Mouse (Mus musculus) thymus, postnatal 4 days (tissue): ENCODE measurements around the gene Rdh13.
A peak's percentile ranks its signal among the peaks of the same experiment; 100 is the strongest.

Experiments used
- DNase-seq: peaks from one replicate; pipeline ENCODE4 v3.0.0; 2021

The Rdh13 gene

GRCm38 (mm10) chr7:4445216-4445791, at the start of gene Rdh13:
TSS of gene Rdh13 (minus strand) at chr7:4445649.
- DNase-seq: peak; percentile 82

GRCm38 (mm10) chr7:4493991-4494390, 48.5 kb upstream of the Rdh13 start:
- no peak for DNase-seq

- no peak for DNase-seq
Observed at GRCm38 (mm10) chr7:4492284-4493224, 47.1 kb upstream of the Rdh13 start.

DNA sequence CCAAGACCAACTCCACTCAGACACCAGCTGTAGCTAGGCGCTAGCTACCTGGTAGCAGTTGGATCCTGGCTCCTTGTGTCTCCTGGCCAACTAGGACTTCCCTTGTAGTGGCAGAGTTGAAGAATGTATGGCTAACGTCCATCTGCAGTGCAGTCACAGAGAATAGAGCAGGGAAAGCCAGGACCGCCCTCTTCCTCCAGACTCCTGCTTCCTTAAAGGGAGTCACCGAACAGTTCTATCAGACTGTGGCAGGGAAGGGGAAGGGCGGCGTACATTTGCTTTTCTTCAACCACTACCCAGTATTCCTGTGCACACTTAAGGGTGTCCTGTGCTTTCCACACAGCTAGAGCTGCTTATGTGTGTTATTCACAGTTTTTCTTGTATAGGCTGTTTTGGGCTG, 45.9 kb upstream of the Rdh13 start:
- DNase-seq: no peak

- no peak for DNase-seq
Observed at GRCm38 (mm10) chr7:4482281-4482680, 36.8 kb upstream of the Rdh13 start.

- DNase-seq: peak; percentile 64
Observed at GRCm38 (mm10) chr7:4479674-4480073, 34.2 kb upstream of the Rdh13 start.

GRCm38 (mm10) chr7:4478796-4479291, 33.4 kb upstream of the Rdh13 start:
- DNase-seq: no peak

- DNase-seq: no peak
Observed at GRCm38 (mm10) chr7:4478021-4478795, 32.8 kb upstream of the Rdh13 start.

DNA sequence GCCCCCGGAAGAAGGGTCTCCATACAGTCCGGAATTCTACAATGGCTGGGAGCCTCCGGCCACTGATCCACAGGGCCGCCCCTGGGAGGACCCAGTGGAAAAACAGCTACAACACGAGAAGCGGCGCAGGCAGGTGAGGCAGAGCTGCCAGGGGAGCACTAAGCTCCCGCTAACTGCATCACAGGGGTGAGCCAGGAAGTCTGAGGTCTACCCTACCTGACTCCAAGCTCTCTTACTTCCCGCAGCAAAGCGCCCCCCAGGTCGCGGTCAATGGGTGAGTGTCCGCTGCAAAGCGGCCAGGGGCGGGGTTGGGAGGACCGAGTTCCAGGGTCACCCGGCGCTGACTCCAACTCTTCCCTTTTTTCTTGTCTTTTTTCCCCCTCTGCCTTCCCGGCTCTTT, 28.5 kb upstream of the Rdh13 start:
- no peak for DNase-seq

GRCm38 (mm10) chr7:4471179-4471555, 25.7 kb upstream of the Rdh13 start:
- peak; percentile 65 for DNase-seq

DNA sequence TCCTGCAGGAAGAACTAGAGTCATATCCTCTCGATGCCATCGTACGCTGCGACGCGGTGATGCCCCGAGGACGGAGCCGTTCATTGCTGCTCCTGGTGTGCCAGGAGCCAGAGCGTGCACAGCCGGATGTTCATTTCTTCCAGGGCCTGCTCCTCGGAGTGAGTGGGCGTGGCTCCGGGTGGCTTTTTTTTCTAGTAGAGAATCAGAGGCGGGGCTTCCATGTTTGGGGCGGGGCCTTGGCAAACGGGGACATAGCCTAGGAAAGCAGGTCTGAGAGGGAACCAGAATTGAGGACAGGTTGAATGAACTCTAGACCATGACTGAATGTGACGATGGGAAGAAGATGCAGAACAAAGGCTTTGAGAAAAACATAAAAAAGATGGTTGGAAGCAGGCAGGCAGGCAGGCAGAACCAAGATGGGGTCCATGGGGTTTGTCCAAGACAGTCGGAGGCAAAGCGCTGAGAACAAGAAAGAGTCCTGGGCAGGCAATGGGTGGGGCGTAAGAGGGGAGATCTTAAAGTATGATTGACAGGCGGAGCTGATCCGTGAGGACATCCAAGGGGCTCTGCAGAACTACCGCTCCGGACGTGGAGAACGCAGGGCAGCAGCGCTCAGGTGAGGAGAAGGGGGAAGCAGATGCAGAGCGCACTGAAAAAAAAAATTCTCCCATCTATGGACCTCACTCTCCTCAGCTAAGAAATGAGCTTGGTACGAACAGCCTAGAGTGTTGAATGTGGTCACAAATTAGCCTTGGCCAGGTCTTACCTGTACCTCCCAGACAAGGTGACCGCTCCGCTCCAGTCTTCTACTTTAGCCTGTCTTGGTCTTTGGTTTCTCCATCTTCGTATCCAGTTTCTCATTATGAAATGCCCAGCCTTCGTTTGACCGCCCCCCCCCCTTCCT, 25.1 kb upstream of the Rdh13 start:
- peak; percentile 64 for DNase-seq

- DNase-seq: no peak
Observed at GRCm38 (mm10) chr7:4467801-4468200, 22.4 kb upstream of the Rdh13 start.

DNA sequence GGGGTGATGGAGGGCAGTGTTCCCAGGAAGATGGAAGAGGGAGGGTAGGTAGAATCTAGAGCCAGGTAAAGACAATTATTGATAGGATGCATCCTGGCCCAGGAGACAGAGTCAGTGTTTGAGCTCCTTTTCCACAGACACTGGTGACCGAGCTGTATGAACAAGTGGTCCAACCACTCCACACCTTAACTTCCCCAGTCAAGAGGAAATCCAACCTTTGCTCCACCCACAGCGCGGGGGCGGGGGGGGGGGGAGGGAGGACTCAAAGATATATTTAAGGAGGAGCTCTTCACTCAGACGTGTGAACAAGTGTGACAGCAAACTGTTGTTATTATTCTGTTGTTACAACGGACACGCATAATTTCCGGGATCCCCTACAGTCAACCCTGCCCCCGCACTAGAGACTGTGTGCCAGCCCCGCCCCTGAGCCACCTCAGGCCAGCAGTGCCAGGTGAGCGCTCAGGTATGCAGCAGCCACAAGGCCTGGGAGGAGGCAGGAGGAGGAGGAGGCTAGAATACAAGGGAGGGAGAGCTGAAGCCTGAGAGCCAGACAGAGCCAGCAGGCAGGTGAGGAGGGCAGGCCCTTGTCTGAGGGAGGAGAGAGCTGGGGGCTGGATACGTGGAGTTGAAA, 18.9 kb upstream of the Rdh13 start:
- no peak for DNase-seq

DNA sequence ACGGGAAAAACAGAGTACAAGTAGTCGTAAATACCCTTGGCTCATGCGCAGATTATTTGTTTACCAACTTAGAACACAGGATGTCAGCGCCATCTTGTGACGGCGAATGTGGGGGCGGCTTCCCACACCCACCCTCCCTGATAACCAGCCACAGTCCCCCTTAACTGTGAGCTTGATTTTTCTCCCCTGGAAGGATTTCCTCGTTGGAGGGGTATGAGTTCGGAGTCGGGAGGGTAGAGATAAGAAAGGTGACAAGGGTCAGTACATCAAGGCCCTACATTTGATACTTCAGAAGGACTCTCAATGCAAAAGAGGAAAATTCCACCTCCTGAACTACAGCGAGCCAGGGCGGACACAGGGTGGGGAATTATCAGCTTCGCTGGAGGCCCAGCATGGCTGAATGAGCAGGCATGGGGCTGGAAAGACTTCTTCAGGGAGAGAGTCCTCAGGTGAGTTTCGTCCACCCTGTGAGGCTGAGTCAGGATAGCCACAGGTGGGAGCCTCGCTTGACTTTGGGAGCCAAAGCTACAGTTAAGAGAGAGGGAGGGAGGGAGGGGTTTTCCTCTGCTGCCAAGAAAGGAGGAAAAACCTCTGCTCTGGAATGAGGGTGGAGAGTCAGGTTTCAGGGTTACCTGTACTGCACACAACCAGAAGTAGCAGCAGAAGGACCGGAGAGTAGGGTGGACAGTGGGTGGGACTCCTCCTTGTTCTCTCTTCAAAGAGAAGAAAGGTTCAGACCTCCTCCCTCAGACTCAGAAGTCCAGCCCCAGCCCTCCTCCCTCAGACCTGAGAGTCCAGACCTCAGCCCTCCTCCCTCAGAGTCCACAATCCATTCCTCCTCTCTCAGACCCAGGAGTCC, 15.4 kb upstream of the Rdh13 start, which contains the start of gene Eps8l1:
Gene Eps8l1, plus strand, starts transcription at position 99 of the 859 bp plus-strand sequence.
- DNase-seq: no peak

- no peak for DNase-seq
Observed at GRCm38 (mm10) chr7:4452644-4453043, 7.2 kb upstream of the Rdh13 start.

DNA sequence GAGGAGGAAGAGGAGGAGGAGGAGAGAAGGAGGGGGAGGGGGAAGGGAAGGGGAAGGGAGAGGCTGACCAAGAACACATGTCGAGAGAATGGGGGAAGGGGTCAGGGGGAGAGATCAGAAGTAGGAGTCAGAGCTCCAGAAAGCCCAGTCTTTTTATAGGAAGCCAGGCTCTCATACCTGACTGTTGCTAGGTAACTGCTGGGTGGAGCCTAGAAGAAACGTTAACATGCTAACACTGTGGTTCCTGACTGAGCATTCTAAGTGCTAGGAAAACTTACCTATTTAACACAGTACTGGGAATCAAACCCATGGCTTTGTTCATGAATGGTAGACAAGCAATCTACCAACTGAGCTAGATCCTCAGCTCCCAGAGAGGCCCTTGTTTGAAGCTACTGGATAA, 3.8 kb upstream of the Rdh13 start:
- DNase-seq: no peak

GRCm38 (mm10) chr7:4448439-4448838, 3.0 kb upstream of the Rdh13 start:
- no peak for DNase-seq

DNA sequence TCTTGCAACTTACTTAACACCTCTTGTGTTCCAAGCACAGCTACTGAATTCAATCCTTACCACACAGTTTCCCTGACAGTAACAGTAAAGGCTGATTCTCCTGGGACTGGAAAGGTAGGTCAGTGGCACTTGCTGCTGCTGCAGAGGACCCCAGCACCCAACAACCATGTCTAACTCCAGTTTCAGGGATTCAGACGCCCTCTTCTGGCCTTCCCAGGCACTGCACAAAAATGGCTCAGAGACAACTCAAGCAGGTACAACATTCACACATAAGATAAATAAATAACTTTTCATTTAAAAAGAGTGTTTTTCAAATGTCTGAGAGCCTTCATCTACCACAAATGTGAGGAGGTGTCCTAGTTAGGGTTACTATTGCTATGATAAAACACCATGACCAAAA, 1.7 kb upstream of the Rdh13 start:
- peak; percentile 45 for DNase-seq

DNA sequence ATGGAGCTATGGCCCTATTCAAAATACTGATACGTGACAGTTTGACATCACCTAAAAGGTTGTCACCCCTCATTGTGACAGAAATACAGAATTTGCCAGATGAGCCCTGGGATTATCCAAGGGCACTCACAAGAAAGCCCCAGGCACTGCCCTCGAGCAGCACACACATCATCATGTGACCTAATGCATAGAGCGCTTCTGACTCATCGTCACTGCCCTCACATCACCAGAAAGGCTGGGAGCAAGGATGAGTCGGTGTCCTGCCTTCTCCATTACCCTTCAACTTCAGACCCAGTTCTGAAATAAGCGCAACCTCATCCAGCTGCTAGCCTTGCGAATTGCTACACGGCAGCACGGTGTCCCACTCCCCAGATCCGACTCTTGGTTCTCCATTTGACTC, 4.9 kb downstream of the Rdh13 start:
- DNase-seq: no peak

DNA sequence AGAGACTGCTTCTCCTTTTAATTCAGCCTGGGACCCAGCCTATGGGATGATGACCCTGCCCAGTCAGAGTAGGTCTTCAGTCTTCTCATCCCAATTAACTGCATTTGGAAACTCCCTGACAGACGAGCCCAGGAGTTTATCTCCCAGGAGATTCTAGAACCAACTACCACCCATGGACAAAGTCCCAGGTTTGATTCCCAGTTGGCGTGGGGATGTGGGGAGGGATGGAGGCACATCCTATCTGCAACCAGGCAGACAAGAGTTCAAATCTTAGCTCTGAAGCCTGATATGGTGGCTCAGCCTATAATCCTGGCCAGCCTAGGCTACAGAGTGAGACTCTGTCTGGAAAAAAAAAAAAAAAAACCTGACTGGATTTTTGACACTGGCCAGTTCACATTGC, 7.7 kb downstream of the Rdh13 start:
- DNase-seq: peak; percentile 1

DNA sequence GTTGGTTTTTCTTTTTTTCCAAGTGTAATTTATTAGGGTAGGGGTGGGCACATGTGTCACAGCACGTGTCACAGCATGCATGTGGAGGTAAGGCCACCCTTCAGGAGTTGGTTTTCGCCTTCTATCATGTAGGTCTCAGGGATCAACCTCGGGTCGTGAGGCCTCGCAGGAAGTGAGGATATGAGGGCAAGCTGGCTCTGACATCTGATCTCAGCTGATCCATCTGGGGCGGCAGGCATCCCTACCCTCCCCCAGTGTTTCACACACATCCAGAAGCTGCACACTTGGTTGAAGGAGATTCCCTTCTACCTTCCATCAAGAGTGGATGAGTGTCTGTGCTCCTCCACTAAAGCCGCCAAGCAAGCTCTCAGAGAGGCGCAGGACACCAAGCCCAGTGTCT, 13.4 kb downstream of the Rdh13 start:
- DNase-seq: no peak
